Mouse (Mus musculus) layer of hippocampus, postnatal 14 days (tissue): ENCODE results near the gene Gm10100. TPM values are rescaled to one million over a fixed set of nuclear protein-coding genes. Genes with fewer than 3 reads are reported as not detected.
"Not testable (repeated sequence)": the region's sequence is repeated elsewhere in the genome, so short reads cannot be mapped to it uniquely, and the experiment has no call there.

Source experiments
- DNase-seq, 2 experiments: peaks; one replicate each; pipeline ENCODE4 v3.0.0; 2021 to 2022; ENCODE audit warnings: low spot score in 2 of 2, mixed read lengths in 1 of 2
- long read RNA-seq, 2 experiments: library from polyadenylated mRNA; stranded (forward); transcript quantifications; one replicate each; pipeline ENCODE4 v2.0.0; 2021
- total RNA-seq, 2 experiments: library from RNA; stranded (reverse); gene quantifications; 2 replicates each; pipeline ENCODE4 v1.2.3; 2021

Gene Gm10100
- total RNA-seq = not detected
- long read RNA-seq, experiment 1 = 0 reads
- long read RNA-seq, experiment 2 = 0 reads

GRCm38 (mm10) chr10:77726186-77726585 lies at the start of gene Gm10100:
TSS of gene Gm10100 (plus strand) at chr10:77726486.
- DNase-seq = no peak

- peak in 1 of 2 experiments; percentile 17 for DNase-seq
Observed at GRCm38 (mm10) chr10:77677562-77677961, 48.7 kb upstream of the Gm10100 start.

GRCm38 (mm10) chr10:77682994-77683393 lies 43.3 kb upstream of the Gm10100 start:
- no peak for DNase-seq

- DNase-seq = no peak
Observed at GRCm38 (mm10) chr10:77684181-77684580, 42.1 kb upstream of the Gm10100 start.

- DNase-seq = no peak
Observed at GRCm38 (mm10) chr10:77685895-77686664, 40.2 kb upstream of the Gm10100 start, which contains the start of gene Tspear. TSS of gene Tspear (plus strand) at chr10:77686569.

GRCm38 (mm10) chr10:77687021-77687420 lies 39.3 kb upstream of the Gm10100 start:
- no peak for DNase-seq

- not testable (repeated sequence) for DNase-seq
Observed at GRCm38 (mm10) chr10:77690356-77690807, 35.9 kb upstream of the Gm10100 start, which contains the start of gene Gm19402. TSS of gene Gm19402 (minus strand) at chr10:77690757.

- no peak for DNase-seq
Observed at GRCm38 (mm10) chr10:77697133-77697532, 29.2 kb upstream of the Gm10100 start, which contains the start of gene Gm9508. TSS of gene Gm9508 (minus strand) at chr10:77697233.

- no peak for DNase-seq
Observed at GRCm38 (mm10) chr10:77706326-77706725, 20.0 kb upstream of the Gm10100 start, which contains the start of gene Gm10272. TSS of gene Gm10272 (plus strand) at chr10:77706626.

- no peak for DNase-seq
Observed at GRCm38 (mm10) chr10:77709831-77710230, 16.5 kb upstream of the Gm10100 start.

GRCm38 (mm10) chr10:77711157-77711556 lies 15.1 kb upstream of the Gm10100 start, which contains the start of gene Gm10024:
TSS of gene Gm10024 (plus strand) at chr10:77711457.
- not testable (repeated sequence) for DNase-seq

- DNase-seq = no peak
Observed at GRCm38 (mm10) chr10:77713734-77714133, 12.6 kb upstream of the Gm10100 start.

- no peak for DNase-seq
Observed at GRCm38 (mm10) chr10:77715507-77715906, 10.8 kb upstream of the Gm10100 start, which contains the start of gene Gm10142. TSS of gene Gm10142 (plus strand) at chr10:77715807.

GRCm38 (mm10) chr10:77720299-77720698 lies 6.0 kb upstream of the Gm10100 start, which contains the start of gene Krtap12-1:
TSS of gene Krtap12-1 (plus strand) at chr10:77720599.
- not testable (repeated sequence) for DNase-seq

- no peak for DNase-seq
Observed at GRCm38 (mm10) chr10:77724855-77725254, 1.4 kb upstream of the Gm10100 start.

GRCm38 (mm10) chr10:77728280-77728679 lies 2.0 kb downstream of the Gm10100 start:
- DNase-seq = no peak

GRCm38 (mm10) chr10:77729241-77729640 lies 3.0 kb downstream of the Gm10100 start:
- DNase-seq = no peak

GRCm38 (mm10) chr10:77735928-77736327 lies 9.6 kb downstream of the Gm10100 start:
- no peak for DNase-seq

GRCm38 (mm10) chr10:77738929-77739328 lies 12.6 kb downstream of the Gm10100 start:
- DNase-seq = no peak

GRCm38 (mm10) chr10:77741924-77742688 lies 15.8 kb downstream of the Gm10100 start, which contains the start of gene Gm18596:
TSS of gene Gm18596 (minus strand) at chr10:77742638.
- DNase-seq = peak in 1 of 2 experiments; percentile 19

GRCm38 (mm10) chr10:77750686-77751085 lies 24.4 kb downstream of the Gm10100 start:
- not testable (repeated sequence) for DNase-seq
